Mouse (Mus musculus): ENCODE measurements around the gene Oard1.

Gene Oard1

GRCm38 (mm10) chr17:48408526-48409291 lies 1.1 kb upstream of the Oard1 start:
- DNase-seq (ENCODE audit: low spot score), result peak; percentile 40

DNA sequence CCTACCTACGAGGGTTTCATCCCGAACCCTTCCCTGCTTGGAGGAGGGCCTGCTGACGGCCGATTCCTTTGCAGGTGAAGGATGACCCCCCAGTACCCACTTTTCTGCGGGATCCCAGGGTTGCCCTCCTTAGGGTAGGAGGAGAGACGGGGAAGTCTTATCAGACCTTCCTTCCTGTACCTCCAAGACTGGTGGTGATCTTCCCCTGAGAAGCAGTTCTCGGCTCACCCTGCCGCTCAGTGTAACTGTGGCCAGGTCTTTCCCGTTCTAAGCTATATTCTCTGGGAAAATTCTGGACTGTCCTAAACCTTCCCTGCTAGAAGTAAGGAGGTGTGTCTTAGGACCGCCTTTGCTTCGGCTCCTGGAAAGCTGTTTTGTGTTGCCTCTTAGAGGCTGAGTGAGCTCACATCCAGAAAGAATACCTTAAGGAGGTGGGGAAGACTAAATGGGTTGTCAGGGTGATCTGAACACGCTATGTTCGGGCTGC lies 528 bp downstream of the Oard1 start:
- no peak for DNase-seq (ENCODE audit: low spot score)

GRCm38 (mm10) chr17:48411241-48411640 lies 1.4 kb downstream of the Oard1 start:
- DNase-seq (ENCODE audit: low spot score), result no peak

DNA sequence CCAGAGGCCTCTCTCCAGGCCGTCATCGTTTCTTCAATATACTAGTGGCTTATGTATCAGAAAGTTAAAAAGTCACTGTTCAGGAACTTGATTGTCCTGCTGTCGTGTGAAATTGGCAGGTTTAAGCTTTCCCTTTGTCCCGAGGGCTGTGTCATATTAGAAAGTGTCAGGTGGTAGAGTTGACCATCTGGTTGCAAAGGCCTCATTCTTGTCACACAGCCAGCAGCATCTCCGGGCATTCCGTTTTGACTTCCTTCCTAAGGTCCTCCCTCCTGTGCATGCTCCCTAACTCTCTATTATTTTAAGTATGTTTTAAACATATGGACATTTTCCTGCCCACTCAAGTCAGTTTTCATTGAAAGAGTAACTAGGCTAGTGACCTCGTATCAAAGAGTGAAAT lies 6.2 kb downstream of the Oard1 start:
- no peak for DNase-seq (ENCODE audit: low spot score)

DNA sequence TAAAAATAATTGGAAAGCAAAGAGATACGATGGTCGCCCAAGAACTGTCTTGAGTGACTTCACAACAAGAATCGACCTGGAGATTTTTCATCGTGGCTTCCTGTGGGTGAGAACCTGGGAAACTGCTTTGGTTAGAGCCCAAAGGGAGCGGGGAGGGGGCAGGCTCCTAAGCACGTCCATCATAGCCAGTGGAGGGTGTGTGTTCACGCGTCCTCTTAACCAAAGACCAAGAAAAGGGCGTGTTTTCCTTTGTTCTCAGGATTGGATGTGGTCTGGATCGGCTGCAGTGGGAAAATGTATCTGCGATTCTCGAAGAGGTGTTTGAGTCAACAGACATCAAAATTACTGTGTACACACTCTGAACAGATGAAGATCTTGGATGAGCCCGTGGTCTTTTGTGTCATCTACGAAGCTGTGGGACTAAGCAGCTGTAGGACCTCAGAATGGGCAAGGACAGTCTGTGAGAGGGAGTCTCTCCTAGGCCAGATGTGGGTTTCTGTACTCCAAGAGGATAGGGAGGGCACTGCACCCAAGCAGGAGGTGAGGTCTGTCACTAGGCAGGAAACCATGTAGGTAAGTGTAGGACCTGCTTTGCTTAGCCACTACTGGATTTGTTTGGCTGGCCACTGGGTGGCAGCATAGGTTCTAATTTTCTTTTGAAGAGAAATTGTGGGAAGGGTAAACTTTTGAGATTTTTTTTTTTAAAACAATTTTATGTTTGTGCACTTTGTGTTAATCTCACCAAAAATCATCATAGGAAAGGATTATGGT lies 6.8 kb downstream of the Oard1 start:
- no peak for DNase-seq (ENCODE audit: low spot score)

DNA sequence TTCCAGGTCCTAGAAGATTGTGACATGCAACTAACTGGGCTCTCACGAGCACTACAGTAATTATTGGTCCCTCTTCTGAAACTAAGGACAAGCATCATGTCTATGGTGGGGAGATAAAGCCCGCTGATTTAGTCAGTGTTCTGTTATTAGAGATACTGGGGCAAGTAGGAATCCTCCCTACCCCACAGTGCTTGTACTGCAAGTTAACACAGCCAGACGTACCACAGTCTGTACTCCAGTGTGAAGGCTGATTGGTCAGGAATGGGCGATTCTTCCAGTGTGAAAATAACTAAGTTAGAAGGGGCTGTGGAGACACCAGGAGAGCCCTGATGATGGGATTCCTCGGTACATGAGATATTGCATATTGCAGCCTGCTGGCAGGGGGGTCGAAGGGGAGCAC lies 7.7 kb downstream of the Oard1 start:
- DNase-seq (ENCODE audit: low spot score), result no peak

DNA sequence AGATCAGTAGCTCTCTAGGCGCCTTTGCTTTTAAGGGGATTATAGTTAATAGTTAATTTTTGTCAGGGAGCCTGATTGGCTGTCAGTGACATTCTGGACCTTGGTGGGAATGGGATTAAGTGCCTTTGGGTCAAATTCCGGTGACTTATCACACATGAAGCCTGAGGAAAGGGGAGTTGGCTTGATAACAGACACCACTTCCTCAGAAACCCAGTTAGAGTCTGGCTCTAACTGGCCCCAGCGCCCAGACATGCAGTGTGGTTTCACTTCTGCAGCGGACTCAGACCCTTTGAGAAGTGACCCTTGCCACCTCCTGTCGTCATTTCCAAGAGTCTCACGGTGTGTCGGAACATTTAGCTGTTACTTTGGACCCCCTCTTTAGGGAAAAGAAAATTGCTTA lies 8.4 kb downstream of the Oard1 start:
- no peak for DNase-seq (ENCODE audit: low spot score)

- DNase-seq (ENCODE audit: low spot score), result no peak
These were observed 9.0 kb downstream of the Oard1 start for GRCm38 (mm10) chr17:48418781-48419180.

GRCm38 (mm10) chr17:48419571-48419970 lies 9.8 kb downstream of the Oard1 start:
- DNase-seq (ENCODE audit: low spot score), result no peak

DNA sequence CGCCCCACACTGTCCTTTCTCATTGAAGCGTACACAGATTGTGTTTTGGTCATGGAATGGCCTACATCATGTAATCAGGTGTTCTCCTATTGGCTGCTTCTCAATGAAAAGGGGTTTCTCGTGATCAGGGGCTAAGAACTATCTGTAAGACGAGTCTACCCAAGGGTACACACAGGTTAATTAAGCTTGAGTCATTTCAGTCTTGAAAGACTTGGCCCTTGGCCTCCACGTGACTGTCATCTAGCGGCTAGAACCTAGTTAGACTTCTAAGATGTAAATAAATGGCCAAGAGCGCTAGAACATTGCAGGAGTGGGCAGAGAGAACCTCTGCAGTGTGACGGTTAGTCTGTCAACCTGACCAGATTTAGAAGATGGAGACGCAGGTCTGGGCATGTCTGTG lies 14.4 kb downstream of the Oard1 start:
- DNase-seq (ENCODE audit: low spot score), result no peak

- DNase-seq (ENCODE audit: low spot score), result no peak
These were observed 16.2 kb downstream of the Oard1 start for GRCm38 (mm10) chr17:48425823-48426612.

DNA sequence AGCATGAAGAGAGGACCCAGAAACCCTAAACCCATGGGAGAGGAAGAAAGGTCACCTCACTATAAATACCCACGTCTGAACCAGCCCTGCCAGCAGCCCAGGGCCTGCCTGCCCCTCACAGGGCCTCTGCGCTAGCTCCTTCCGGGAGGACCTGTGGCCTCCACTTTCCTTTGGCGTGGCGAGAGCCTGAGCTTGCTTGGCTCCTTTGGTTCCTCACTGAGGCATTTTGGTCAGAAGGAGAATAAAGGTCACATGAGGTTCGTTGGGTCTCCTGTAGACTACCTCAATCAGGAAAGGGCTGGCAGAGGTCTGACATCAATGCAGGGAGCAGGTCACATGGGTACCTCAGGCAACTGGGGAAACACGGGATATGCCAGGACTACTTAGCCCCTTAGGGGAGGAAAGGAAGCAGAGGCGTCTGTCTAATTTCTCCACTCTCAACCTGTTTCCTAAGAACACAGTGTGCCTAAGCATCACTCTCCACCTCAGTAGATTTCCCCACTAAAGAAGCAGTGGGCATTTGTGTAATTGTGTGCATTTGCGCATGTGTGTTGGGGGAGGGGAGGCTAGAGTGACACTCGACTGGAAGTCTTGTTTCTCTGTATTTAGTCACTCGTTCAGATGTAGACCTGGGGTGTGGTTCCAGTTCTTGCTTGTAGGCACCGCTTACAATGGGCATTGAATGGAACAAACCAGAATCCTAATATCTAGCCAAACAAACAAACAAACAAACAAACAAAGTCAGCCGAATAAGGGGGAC lies 17.4 kb downstream of the Oard1 start:
- DNase-seq (ENCODE audit: low spot score), result no peak

DNA sequence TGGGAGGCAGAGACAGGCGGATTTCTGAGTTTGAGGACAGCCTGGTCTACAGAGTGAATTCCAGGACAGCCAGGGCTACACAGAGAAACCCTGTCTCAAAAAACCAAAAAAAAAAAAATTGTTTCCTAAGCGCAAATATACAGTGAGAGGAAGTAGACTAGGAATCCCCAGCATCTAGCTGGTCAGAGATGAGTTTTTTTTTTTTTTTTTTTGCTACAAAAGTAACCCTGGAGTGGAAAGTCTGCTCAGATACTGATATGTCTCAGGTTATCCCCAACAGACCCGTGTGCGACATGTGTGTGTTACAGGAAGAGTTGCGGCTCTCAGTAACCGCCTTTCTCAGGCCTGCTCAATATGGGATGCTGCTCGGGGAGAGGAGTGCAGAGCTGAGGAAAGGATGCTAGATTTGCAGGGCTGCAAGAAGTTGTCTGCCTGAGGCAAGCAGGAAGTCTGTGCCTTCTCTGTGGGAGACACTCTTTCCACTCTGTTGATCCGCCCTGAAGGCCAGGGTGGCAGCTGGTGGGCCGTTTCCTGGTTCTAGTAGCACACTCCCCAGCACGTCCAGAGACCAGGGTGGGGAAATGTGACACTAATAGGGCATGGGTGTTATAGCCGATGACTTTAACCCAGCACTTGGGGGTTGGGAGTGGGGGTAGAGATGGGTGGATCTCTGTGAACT lies 18.2 kb downstream of the Oard1 start:
- DNase-seq (ENCODE audit: low spot score), result no peak

GRCm38 (mm10) chr17:48430394-48430793 lies 20.6 kb downstream of the Oard1 start:
- DNase-seq (ENCODE audit: low spot score), result no peak

GRCm38 (mm10) chr17:48431054-48431453 lies 21.2 kb downstream of the Oard1 start:
- DNase-seq (ENCODE audit: low spot score), result no peak

GRCm38 (mm10) chr17:48432158-48432980 lies 22.6 kb downstream of the Oard1 start, which contains the start of gene Apobec2:
Apobec2 (minus strand) TSS chr17:48432930.
- DNase-seq (ENCODE audit: low spot score), result no peak

GRCm38 (mm10) chr17:48433006-48433655 lies 23.3 kb downstream of the Oard1 start:
- DNase-seq (ENCODE audit: low spot score), result no peak

DNA sequence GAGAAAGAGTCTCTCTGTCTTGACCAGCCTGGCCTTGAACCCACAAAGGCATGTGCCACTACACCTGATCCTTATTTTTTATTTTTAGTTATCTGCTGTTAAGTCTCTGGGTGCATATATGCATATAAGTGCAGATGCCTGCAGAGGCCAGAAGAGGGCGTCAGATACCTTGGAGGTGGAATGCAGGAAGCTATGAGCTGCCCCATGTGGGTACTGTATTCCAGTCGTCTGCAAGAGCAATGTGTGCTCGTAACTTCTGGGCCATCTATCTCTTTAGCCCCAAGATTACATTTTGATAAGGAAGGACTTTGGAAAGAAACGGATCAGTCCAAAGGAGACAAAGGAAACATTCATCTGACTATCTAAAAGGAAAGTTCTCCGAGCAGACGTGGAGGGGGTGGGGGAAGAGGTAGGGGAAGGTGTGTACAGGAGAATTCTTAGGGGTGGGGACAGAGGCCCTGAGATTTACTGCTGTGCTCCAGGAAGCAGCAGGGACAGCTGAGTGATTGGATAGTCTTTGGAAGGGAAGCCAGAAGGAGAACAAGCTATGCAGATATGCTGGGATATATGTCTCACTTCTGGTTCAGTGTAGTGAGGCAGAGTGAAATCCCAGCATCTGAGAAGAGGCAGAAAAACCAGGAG lies 24.0 kb downstream of the Oard1 start:
- no peak for DNase-seq (ENCODE audit: low spot score)

DNA sequence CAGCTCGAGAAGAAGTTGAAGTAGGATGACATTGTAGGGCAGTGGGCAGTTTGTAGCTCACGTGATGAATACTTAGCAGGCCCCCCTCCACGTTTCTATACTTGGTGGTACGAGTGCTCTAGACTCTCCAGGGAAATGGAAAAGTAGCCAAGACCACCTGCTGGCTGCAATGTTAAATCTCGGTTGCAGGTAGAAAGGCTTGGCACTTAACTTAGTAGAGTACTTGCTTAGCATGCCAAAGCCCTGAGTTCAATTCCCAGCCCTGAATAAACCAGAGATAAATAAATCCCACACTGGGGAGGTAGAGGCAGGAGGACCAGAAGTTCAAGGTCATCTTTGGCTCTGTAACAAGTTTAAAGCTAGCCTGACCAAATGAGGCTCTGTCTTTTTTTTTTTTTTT lies 24.7 kb downstream of the Oard1 start:
- DNase-seq (ENCODE audit: low spot score), result no peak

All from left cerebral cortex, adult 11 months (tissue).